Mouse (Mus musculus) layer of hippocampus, postnatal 25 days (tissue): ENCODE results near the gene Smim11. TPM values are rescaled to one million over a fixed set of nuclear protein-coding genes. Genes with fewer than 3 reads are reported as not detected.

Experiments
- DNase-seq, 2 experiments: peaks; one replicate each; pipeline ENCODE4 v3.0.0; 2022; ENCODE audit warnings: mixed read lengths in 2 of 2, low spot score in 1 of 2; ENCODE audit errors: extremely low spot score in 1 of 2
- total RNA-seq, 2 experiments: library from RNA; stranded (reverse); gene quantifications; 2 replicates each; pipeline ENCODE4 v1.2.3; 2021

Smim11 gene
- total RNA-seq = 10 to 100 TPM; 19.3 to 21.4 TPM

- DNase-seq = peak; percentile 88 to 91
Observed at GRCm38 (mm10) chr16:92300649-92301411, at the start of gene Smim11. Gene Smim11 (plus strand): TSS chr16:92301286.

- no peak for DNase-seq
Observed at GRCm38 (mm10) chr16:92254316-92254715, 46.8 kb upstream of the Smim11 start.

DNA sequence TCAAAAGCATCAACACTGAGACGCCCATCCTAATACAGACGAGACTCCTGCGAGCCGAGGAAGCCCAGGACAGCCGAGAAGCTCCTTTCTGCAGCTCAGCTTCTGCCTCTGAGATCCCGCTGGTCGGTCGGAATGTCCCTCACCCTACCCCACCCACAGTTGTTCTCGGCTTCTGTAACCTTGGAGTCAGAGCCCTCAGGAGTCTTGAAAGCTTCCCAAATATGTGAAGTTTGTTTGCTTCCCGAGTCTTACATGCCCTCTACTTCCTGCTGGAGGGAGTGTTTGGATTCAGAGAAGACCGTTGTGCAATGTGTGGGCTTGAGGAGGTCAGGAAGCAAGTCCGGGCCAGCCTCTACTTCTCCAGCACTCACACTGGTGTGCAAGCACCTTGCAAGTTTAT, 33.2 kb upstream of the Smim11 start:
- DNase-seq = no peak

DNA sequence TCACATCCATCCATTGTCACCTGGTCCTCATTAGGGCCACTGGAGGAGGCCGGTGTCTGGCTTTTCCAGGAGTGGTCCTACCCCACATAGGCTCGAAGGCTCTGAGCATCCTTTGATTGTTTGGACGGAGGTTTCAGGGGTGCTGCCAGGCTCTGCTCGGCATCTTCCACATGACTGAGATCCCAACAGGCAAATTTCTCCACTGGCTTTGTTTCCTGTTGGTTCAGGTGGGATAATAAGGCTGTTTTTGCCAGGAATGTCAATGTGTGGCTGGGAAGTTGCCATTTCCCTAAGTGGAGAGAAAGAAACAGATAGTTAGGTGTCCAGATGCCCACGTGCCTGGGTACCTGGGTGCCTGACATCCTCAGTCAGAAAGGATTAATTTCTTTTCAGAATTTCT, 26.6 kb upstream of the Smim11 start:
- DNase-seq = no peak

- DNase-seq = no peak
Observed at GRCm38 (mm10) chr16:92275526-92275925, 25.6 kb upstream of the Smim11 start.

DNA sequence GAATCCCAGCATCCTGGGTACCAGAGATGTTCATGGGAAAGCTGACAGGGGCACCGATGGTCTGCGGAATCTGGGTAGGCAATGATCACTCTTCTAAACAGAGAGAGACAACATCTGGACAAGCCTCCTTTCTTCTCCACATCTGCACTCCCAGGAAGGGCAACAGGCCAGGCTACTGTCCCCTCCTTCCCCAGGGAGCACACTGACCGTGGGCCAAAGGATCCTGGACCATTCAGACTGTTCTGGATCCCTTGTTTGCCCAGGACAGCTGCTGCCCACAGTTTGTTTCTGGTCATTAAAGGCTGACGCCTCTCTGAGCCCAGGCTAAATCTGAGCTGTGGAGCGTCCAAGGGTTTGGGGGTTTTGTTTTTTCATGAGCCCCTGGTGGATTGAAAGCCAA, 18.4 kb upstream of the Smim11 start:
- no peak for DNase-seq

DNA sequence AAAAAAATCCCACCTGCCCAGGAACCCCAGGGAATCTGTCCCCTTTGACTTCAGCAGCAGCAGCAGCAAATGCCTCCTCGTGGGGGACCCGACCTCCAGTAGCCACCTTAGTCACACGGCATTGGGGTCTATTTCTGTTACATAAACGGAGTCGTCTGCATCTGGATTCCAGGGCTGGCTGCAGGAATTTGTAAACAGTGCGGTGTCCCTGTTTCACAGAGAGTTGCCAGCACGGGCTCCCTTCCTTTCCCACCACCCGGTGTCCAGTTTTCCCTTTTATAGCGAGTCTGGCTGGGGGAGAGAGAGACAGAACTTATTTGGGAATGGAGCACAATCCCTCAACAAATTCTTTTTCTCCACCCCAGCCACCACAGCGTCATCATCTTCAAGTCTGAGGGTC, 16.0 kb upstream of the Smim11 start:
- no peak for DNase-seq

DNA sequence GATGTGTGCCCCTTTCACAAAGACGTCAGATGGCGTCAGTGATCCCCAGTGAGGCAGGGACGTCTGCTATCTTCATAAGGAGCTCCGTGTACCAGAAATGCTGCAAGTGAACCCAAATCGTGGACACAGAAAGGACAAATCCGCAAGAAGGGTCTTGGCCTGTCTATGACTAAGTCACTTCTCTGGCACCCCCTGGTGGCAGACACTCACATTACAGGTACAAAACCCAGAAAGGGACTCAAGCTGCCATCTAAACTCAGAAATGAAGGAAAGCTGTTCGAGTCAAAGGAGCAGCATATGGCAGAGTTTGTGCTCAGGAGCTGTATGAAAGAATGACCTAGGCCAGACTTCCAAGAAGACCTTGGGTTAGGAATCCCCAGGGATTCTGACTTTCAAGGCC, 14.5 kb upstream of the Smim11 start:
- peak; percentile 88 to 98 for DNase-seq

- DNase-seq = no peak
Observed at GRCm38 (mm10) chr16:92288778-92289177, 12.3 kb upstream of the Smim11 start.

- no peak for DNase-seq
Observed at GRCm38 (mm10) chr16:92290045-92290444, 11.0 kb upstream of the Smim11 start.

GRCm38 (mm10) chr16:92292101-92292500, 9.0 kb upstream of the Smim11 start, which contains the start of gene Kcne2:
Gene Kcne2 (plus strand): TSS chr16:92292389.
- no peak for DNase-seq

DNA sequence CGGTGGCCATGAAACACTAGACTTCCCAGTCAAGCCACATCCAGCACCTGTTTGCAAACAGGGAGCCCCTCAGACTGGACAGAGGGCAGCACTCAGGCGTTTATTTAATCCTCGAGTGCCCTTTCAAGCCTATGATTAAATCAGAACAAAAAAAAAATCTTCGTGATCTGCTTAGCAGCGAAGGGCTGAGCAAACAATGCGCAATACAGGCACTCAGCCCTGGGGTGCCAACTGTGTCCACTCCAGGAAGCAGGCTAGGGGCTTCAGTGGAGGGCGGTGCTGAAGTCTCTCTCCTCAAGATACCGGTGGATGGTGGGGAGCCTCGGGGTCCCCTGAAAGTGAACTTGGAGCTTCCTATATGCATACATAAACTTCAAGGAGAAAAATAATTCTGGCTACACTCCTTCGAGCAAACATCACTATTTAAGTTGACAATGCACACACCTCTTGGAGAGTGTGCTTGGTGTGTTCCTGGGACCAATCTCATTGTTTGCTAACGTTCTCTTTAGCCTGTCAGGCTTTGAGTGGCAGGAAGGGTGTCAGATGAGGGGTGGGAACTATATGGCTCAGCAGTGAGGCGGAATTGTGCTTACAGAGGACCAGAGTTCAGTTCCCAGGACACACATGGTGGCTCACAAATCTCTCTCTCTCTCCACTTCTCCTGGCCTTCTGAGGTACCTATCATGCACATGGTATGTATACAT, 6.7 kb upstream of the Smim11 start:
- no peak for DNase-seq

- no peak for DNase-seq
Observed at GRCm38 (mm10) chr16:92295328-92295727, 5.8 kb upstream of the Smim11 start.

- peak in 1 of 2 experiments; percentile 31 for DNase-seq
Observed at GRCm38 (mm10) chr16:92301412-92301806, 323 bp downstream of the Smim11 start.

DNA sequence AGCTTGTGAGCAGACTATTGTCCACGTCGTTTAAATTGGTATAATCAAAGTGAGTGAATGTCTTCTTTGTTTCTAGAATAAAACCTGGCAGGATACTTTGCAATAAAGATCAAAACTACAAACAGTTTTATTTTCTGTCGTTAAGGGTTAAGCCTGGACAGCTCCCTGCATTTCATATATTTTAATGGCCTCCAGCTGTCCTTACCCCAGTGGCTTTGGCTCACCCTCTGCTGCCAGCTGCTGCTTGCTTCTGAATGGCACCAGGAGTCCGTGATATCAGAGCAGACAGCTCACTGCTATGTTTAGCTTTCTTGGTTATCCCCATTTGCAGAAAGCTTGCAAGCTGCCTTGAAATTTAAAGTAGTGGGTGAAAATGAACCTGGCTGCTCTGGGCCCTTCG, 903 bp downstream of the Smim11 start:
- no peak for DNase-seq

- no peak for DNase-seq
Observed at GRCm38 (mm10) chr16:92302506-92302905, 1.4 kb downstream of the Smim11 start.

GRCm38 (mm10) chr16:92305519-92305918, 4.4 kb downstream of the Smim11 start:
- no peak for DNase-seq

DNA sequence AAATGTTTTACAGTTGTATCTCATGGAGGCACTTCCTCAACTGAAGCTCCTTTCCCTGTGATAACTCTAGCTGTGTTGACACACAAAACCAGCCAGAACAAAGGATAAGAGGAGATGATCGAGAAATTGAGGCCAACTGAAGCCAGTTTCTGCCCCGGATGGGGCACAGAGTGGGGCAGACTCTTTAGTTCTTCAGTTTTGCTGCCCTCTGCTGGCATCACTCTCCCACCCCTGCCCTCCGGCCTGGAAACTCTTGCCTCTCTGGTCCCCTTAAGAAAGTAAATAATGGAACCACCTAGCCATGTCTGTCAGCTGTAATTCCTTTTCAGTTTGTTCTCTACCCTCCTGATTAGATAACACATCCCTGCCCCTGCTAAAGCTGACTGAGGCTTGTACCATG, 6.9 kb downstream of the Smim11 start:
- no peak for DNase-seq

DNA sequence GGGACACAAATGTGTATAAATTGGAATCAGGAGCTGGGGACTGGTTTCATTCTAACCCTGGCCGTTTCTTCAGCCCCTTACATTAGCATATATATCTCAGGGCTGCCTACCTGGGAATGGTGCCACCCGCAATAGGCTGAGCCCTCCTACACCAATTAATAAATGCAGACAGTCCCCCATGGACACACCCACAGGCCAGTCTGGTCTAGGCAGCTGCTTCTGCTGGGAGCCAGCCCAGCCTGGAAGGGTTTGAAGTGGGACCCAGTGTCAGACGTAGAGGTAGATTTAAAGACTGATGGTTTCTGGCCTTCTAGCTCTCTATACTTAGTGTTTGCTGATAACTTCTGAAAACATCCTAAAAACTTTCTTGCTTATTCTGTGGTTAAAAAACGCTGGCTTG, 8.0 kb downstream of the Smim11 start:
- DNase-seq = no peak

GRCm38 (mm10) chr16:92313953-92314741, 13.1 kb downstream of the Smim11 start:
- peak; percentile 17 to 28 for DNase-seq
